Mouse (Mus musculus): ENCODE measurements around the gene Cox19. TPM values are rescaled to one million over a fixed set of nuclear protein-coding genes. Genes with fewer than 3 reads are reported as not detected.
A peak's percentile ranks its signal among the peaks of the same experiment; 100 is the strongest.
"Not testable (repeated sequence)": the region's sequence is repeated elsewhere in the genome, so short reads cannot be mapped to it uniquely, and the experiment has no call there.

Cox19 gene
- polyA plus RNA-seq, 1 experiment from 2014 or later = 111 TPM

- Histone ChIP-seq H3K9ac (no peak overlapping the region), H3K36me3 (ENCODE audit: poor library complexity, severe bottlenecking) (no peaks in the 10 kb centered on the region), H3K4me2 (no peak overlapping the region), H3K4me3 (no peak overlapping the region), H3K9me3 (replicated peaks) (no peaks in the 10 kb centered on the region), H3K27ac (no peak overlapping the region), H3K4me1 (no peaks in the 10 kb centered on the region), H3K27me3 (0 out of 2 replicates have a peak, but pooled peaks cover 9% of the 10 kb centered on the region)
- WGBS = 24% methylated on average over 8 of the region's 8 CpGs
- ATAC-seq = no peak
These were observed 410 bp upstream of the Cox19 start for GRCm38 (mm10) chr5:139351628-139352027.

DNA sequence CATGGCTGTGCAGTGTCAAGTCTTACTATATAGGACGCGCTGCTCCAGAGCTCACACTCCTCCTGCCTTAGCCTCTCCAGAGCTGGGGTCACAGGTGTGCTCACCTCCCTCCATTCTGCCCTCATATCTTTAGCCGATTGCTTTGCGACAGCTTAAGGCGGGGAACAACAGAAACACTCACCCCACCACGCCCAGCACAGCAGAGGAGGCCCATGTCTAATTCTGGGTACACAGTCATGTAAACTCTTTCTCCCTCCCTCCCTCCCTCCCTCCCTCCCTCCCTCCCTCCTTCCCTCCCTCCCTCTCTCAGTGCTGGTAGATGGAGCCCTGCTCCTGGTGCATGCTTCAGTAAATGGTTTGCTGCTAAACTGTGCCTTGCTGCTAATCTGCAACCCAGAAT, 1.5 kb downstream of the Cox19 start:
- H3K4me1 ChIP-seq = 0 out of 2 replicates have a peak, but pooled peaks cover 2% of the 10 kb centered on the region
- WGBS = 82% methylated on average over 6 of the region's 6 CpGs
- H3K27ac ChIP-seq = no peak overlapping the region
- H3K9me3 ChIP-seq (replicated peaks) = no peaks in the 10 kb centered on the region
- H3K9ac ChIP-seq = no peak overlapping the region
- H3K27me3 ChIP-seq = 0 out of 2 replicates have a peak, but pooled peaks cover 13% of the 10 kb centered on the region
- H3K36me3 ChIP-seq (ENCODE audit: poor library complexity, severe bottlenecking) = no peaks in the 10 kb centered on the region
- no peak overlapping the region for H3K4me3 ChIP-seq
- no peak for ATAC-seq
- no peak overlapping the region for H3K4me2 ChIP-seq

DNA sequence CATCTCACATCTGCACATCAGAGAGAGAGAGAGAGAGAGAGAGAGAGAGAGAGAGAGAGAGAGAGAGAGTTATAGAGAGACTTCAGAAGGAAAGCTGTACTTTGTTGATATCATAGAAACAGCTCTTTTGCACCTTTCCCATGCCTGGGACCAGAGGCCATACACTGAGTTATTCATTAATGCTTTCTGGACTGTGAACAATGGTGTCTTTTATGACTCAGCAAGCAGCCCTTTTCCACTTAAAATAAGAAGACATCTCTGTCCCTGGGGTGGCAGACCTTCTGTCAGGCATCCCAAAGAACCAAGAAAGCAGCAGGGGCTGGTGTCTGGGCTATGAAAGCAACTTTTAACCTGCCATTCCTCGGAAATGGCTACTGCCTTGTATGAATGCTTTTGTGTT, 4.0 kb downstream of the Cox19 start:
- 0 out of 2 replicates have a peak, but pooled peaks cover 10% of the 10 kb centered on the region for H3K27me3 ChIP-seq
- H3K27ac ChIP-seq = no peak overlapping the region
- peaks cover 14% of the 10 kb centered on the region for H3K4me1 ChIP-seq
- H3K9me3 ChIP-seq (replicated peaks) = no peaks in the 10 kb centered on the region
- H3K4me2 ChIP-seq = no peak overlapping the region
- no peak overlapping the region for H3K4me3 ChIP-seq
- H3K36me3 ChIP-seq (ENCODE audit: poor library complexity, severe bottlenecking) = peaks cover 7% of the 10 kb centered on the region
- no peak overlapping the region for H3K9ac ChIP-seq
- WGBS = 57% methylated on average over 1 of the region's 1 CpGs
- ATAC-seq = no peak

DNA sequence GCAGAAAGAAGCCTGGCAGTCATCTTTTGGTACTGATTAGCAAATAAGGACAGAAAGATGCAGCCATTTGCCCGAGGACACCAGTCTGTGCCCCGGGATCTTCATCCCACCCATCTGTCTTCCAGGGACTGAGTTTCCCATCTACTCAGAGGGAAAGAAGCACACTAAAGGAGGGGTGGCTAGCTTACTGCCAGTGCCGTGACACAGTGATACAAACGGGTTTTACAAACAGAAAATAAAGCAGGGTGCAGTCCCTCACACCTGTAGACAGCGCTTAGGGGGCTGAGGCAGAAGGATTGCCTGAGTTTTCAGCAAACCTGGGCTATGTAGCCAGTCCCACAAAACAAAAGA, 5.9 kb downstream of the Cox19 start:
- WGBS = 7% methylated on average over 5 of the region's 5 CpGs
- no peak overlapping the region for H3K27ac ChIP-seq
- no peaks in the 10 kb centered on the region for H3K9me3 ChIP-seq (replicated peaks)

GRCm38 (mm10) chr5:139344687-139345363, 6.4 kb downstream of the Cox19 start:
- Histone ChIP-seq H3K9ac (peak overlapping the region; percentile 78), H3K27me3 (0 out of 2 replicates have a peak, but pooled peaks cover 4% of the 10 kb centered on the region), H3K4me3 (peak overlapping the region; percentile 66), H3K4me2 (peak overlapping the region; percentile 93), H3K27ac (peak overlapping the region; percentile 67), H3K36me3 (ENCODE audit: poor library complexity, severe bottlenecking) (peaks cover 29% of the 10 kb centered on the region), H3K4me1 (peaks cover 14% of the 10 kb centered on the region), H3K9me3 (replicated peaks) (no peaks in the 10 kb centered on the region)
- peak; percentile 91 for ATAC-seq
- under 1% methylated on average over 33 of the region's 33 CpGs for WGBS

More for the DNA sequence above, 5.9 kb downstream of the Cox19 start:
- Histone ChIP-seq H3K4me2 (peak overlapping the region; percentile 93), H3K36me3 (ENCODE audit: poor library complexity, severe bottlenecking) (peaks cover 24% of the 10 kb centered on the region), H3K9ac (0 out of 2 replicates have a peak overlapping the region, but pooled peaks have one; percentile 26), H3K27me3 (0 out of 2 replicates have a peak, but pooled peaks cover 4% of the 10 kb centered on the region), H3K4me3 (peak overlapping the region; percentile 66), H3K4me1 (peaks cover 14% of the 10 kb centered on the region)
- peak; percentile 34; the same call in 1 of the 2 replicates for ATAC-seq

DNA sequence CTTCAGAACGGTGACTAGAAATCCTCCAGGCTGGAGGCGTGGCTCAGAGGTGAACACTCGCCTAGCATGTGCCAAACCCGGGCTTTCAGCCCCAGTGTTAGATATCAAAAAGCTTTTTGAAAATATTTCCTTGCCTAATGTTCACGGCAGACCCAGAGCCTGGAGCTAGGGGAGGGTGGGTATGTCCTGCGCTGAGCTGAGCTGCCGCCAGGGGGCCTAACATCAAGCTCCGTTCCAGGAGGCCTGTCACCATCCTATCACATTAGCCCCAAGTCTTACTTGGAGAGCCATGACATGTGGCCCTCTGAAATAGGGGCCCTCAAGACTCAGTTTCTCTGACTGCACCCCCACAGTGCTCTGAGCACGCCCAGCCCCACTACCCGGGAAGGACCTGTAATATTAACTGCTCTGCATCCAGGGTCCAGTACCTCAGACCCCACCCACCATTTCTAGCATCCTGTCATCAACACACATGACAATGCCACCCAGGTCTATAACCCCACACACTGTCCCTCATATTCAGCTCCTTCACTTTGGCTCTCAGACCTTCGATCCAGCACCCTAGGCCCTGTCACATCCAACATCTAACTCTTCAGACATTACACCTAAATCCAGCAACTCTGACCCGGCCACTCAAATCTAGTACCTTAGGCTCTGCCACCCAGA, 7.1 kb downstream of the Cox19 start:
- 7% methylated on average over 12 of the region's 12 CpGs for WGBS
- peak overlapping the region; percentile 78 for H3K9ac ChIP-seq

DNA sequence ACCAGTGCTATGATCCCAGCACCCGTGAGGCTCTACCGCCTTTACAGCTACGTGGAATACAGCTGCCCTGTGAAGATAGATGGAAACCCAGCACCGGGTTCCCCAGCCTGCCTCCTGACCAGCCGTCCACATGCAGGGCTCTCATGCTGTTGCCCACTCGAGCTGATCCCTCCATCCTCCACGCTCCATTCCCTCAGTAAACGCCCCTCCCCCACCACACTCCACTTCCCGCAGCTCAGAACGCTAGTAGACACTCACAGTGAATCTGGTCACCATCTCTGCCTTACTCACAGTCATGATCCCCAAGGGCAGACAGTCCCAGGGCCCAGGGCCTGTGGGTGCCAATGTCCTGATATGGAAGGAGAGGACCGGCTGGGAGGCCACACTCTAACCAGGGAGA, 12.3 kb downstream of the Cox19 start:
- Histone ChIP-seq H3K4me2 (no peak overlapping the region), H3K9me3 (replicated peaks) (no peaks in the 10 kb centered on the region), H3K27me3 (no peaks in the 10 kb centered on the region), H3K36me3 (ENCODE audit: poor library complexity, severe bottlenecking) (peaks cover 84% of the 10 kb centered on the region), H3K4me1 (peaks cover 6% of the 10 kb centered on the region), H3K9ac (no peak overlapping the region; the same call in 1 of the 2 replicates), H3K4me3 (no peak overlapping the region), H3K27ac (no peak overlapping the region)
- WGBS = 87% methylated on average over 11 of the region's 11 CpGs
- ATAC-seq = no peak

More for the DNA sequence above, 7.1 kb downstream of the Cox19 start:
- no peaks in the 10 kb centered on the region for H3K9me3 ChIP-seq (replicated peaks)
- H3K4me3 ChIP-seq = peak overlapping the region; percentile 66
- H3K27me3 ChIP-seq = 0 out of 2 replicates have a peak, but pooled peaks cover 4% of the 10 kb centered on the region
- peak overlapping the region; percentile 67; the same call in 1 of the 2 replicates for H3K27ac ChIP-seq
- H3K4me1 ChIP-seq = peaks cover 14% of the 10 kb centered on the region
- H3K36me3 ChIP-seq (ENCODE audit: poor library complexity, severe bottlenecking) = peaks cover 36% of the 10 kb centered on the region
- peak; percentile 86 for ATAC-seq
- H3K4me2 ChIP-seq = peak overlapping the region; percentile 93

DNA sequence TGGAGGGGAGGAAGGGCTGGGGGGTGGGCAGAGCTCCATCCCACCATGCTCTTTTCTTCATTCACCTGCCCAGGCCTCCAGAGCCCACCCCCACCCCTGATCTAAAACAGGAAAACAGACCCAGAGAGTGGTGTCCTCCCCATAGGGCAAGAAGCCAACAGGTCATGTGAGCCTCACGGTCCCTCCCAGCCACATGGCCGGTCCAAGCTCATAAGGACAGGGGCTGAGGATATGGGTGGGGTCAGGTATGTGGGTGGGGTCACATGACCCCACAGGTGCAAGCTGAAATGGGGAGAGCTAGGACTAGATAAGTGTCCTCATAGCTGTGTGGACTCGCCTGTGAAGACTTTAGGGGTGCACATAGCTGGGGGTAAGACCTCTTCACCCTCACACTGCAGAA, 12.8 kb downstream of the Cox19 start:
- ATAC-seq = no peak
- Histone ChIP-seq H3K27ac (no peak overlapping the region), H3K9ac (no peak overlapping the region), H3K4me3 (no peak overlapping the region), H3K9me3 (replicated peaks) (no peaks in the 10 kb centered on the region), H3K4me2 (no peak overlapping the region), H3K36me3 (ENCODE audit: poor library complexity, severe bottlenecking) (peaks cover 84% of the 10 kb centered on the region), H3K27me3 (no peaks in the 10 kb centered on the region), H3K4me1 (peaks cover 1% of the 10 kb centered on the region)
- 88% methylated on average over 3 of the region's 3 CpGs for WGBS

- 81% methylated on average over 13 of the region's 13 CpGs for WGBS
- Histone ChIP-seq H3K9ac (no peak overlapping the region), H3K27ac (no peak overlapping the region), H3K4me3 (no peak overlapping the region), H3K36me3 (ENCODE audit: poor library complexity, severe bottlenecking) (peaks cover 83% of the 10 kb centered on the region), H3K27me3 (no peaks in the 10 kb centered on the region), H3K9me3 (replicated peaks) (no peaks in the 10 kb centered on the region), H3K4me1 (no peaks in the 10 kb centered on the region), H3K4me2 (no peak overlapping the region)
- ATAC-seq = no peak
These were observed 13.3 kb downstream of the Cox19 start for GRCm38 (mm10) chr5:139337826-139338370.

DNA sequence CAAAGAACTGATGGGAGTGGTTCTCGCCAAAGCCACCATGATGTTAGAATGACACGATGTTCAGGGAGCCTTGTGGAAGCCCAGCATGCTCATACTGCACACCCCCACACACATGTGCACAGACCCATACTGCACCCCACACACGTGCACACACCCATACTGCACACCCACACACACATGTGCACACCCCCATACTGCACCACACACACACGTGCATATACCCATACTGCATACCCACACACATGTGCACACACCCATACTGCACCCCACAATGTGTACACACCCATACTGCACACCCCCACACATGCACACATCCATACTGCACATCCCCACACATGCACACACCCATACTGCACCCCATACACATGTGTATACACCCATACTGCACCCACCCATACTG, 15.6 kb downstream of the Cox19 start:
- no peaks in the 10 kb centered on the region for H3K4me1 ChIP-seq
- H3K9ac ChIP-seq = no peak overlapping the region
- H3K27me3 ChIP-seq = no peaks in the 10 kb centered on the region
- H3K36me3 ChIP-seq (ENCODE audit: poor library complexity, severe bottlenecking) = peaks cover 63% of the 10 kb centered on the region
- no peaks in the 10 kb centered on the region for H3K9me3 ChIP-seq (replicated peaks)
- 91% methylated on average over 4 of the region's 4 CpGs for WGBS
- H3K4me2 ChIP-seq = no peak overlapping the region
- peak; percentile 29; the same call in 1 of the 2 replicates for ATAC-seq
- no peak overlapping the region for H3K4me3 ChIP-seq
- no peak overlapping the region for H3K27ac ChIP-seq

GRCm38 (mm10) chr5:139334394-139334793, 16.8 kb downstream of the Cox19 start:
- not testable (repeated sequence) for H3K9me3 ChIP-seq (replicated peaks); H3K9ac ChIP-seq; ATAC-seq; H3K4me3 ChIP-seq; H3K4me1 ChIP-seq; H3K4me2 ChIP-seq; H3K27ac ChIP-seq; H3K27me3 ChIP-seq
- WGBS = 91% methylated on average over 10 of the region's 10 CpGs
- peaks cover 50% of the 10 kb centered on the region for H3K36me3 ChIP-seq (ENCODE audit: poor library complexity, severe bottlenecking)
